Mouse (Mus musculus): ENCODE measurements around the gene Prss32. TPM values are rescaled to one million over a fixed set of nuclear protein-coding genes. Genes with fewer than 3 reads are reported as not detected.
A peak's percentile ranks its signal among the peaks of the same experiment; 100 is the strongest.

Prss32 gene
- under 1 TPM in 3 of 4 experiments, not detected in 1; 0.39 to 0.87 (median 0.66) TPM for total RNA-seq (2022)

- no peak for DNase-seq (ENCODE audit: low spot score in 2 of 2)
Measured at GRCm38 (mm10) chr17:23843812-23844273, at the start of gene Prss32, which contains the start of gene Prss41. TSS of gene Prss32 (plus strand) at chr17:23843855. TSS of gene Prss41 (minus strand) at chr17:23844172.

GRCm38 (mm10) chr17:23795323-23795722 is 48.3 kb upstream of the Prss32 start:
- no peak for DNase-seq (ENCODE audit: low spot score in 2 of 2)

GRCm38 (mm10) chr17:23797316-23797715 is 46.3 kb upstream of the Prss32 start:
- DNase-seq (ENCODE audit: low spot score in 2 of 2) = no peak

GRCm38 (mm10) chr17:23801627-23802026 is 42.0 kb upstream of the Prss32 start:
- no peak for DNase-seq (ENCODE audit: low spot score in 2 of 2)

GRCm38 (mm10) chr17:23802746-23803365 is 40.8 kb upstream of the Prss32 start:
- peak; percentile 94 to 99 for DNase-seq (ENCODE audit: low spot score in 2 of 2)

- peak in 1 of 2 experiments; percentile 66 for DNase-seq (ENCODE audit: low spot score in 2 of 2)
Measured at GRCm38 (mm10) chr17:23803366-23804041, 40.2 kb upstream of the Prss32 start.

GRCm38 (mm10) chr17:23804426-23805085 is 39.1 kb upstream of the Prss32 start:
- DNase-seq (ENCODE audit: low spot score in 2 of 2) = no peak

DNA sequence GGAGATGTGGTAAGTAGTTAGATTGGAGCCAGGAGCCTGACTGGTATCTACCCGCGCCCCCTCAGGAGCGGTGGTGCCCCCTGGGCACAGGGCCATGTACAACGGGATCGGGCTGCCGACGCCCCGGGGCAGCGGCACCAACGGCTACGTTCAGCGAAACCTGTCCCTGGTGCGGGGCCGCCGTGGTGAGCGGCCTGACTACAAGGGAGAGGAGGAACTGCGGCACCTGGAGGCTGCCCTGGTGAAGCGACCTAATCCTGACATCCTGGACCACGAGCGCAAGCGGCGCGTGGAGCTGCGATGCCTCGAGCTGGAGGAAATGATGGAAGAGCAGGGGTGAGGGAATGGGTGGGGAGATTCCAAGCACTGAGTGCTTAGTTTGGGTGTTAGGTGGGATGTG is 36.8 kb upstream of the Prss32 start:
- DNase-seq (ENCODE audit: low spot score in 2 of 2) = no peak

DNA sequence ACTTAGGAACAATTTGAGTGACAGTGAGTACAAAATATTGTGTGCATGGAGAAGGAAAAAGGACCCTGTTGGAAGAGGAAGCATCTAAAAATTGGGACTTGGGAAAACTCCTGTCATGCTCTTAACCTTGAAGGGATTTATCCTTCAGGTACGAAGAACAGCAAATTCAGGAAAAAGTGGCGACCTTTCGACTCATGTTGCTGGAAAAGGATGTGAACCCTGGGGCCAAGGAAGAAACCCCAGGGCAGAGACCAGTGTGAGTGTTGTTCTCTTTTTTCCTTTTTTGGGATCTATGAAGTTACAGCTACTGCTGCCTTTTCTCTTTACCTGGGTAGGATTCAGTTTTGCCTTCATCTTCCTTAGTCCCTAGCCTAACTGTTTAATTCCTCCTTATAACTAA is 35.7 kb upstream of the Prss32 start:
- DNase-seq (ENCODE audit: low spot score in 2 of 2) = no peak

DNA sequence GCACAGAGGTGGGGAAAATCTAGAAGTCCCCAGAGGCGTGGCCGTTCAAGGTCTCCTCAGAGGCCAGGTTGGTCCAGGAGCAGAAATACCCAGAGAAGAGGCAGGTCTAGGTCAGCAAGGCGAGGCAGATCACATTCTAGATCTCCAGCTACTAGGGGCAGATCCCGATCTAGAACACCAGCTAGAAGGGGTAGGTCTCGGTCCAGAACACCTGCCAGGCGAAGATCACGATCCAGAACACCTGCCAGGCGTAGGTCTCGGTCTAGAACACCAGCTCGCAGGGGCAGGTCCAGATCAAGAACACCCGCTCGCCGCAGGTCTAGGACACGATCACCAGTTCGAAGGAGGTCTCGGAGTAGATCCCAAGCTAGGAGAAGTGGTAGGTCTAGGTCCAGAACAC is 28.0 kb upstream of the Prss32 start:
- no peak for DNase-seq (ENCODE audit: low spot score in 2 of 2)

DNA sequence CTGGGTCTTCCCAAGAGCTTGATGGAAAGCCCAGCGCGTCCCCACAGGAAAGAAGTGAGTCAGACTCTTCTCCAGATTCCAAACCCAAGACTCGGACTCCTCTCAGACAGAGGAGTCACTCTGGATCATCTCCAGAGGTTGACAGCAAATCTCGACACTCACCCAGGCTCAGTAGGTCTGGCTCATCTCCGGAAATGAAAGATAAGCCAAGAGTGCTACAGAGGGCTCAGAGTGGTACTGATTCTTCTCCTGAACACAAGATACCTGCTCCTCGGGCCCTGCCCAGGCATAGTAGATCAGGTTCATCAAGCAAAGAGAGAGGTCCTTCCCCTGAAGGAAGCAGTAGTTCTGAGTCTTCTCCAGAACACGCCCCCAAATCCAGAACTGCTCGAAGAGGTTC is 25.1 kb upstream of the Prss32 start:
- no peak for DNase-seq (ENCODE audit: low spot score in 2 of 2)

- no peak for DNase-seq (ENCODE audit: low spot score in 2 of 2)
Measured at GRCm38 (mm10) chr17:23819235-23819634, 24.4 kb upstream of the Prss32 start.

GRCm38 (mm10) chr17:23820731-23821130 is 22.9 kb upstream of the Prss32 start:
- no peak for DNase-seq (ENCODE audit: low spot score in 2 of 2)

DNA sequence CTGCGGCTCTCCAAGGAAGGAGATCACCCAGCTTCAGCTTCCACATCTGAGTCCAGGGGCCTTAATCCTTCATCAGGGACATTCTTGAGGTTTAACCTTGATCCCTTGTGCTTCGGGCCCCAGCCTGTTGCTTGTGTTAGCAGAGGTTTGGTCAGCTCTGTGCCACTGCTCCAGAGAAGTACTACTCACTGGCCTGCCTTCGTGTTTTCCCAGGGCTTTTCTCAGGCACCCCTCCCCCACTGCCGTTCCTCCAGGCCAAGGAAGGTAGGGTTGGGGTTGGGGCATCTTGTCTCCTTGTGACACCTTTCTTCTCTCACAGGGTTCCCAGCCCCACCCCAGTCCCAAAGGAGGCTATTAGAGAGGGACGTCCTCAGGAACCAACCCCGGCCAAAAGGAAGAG is 21.6 kb upstream of the Prss32 start:
- no peak for DNase-seq (ENCODE audit: low spot score in 2 of 2)

DNA sequence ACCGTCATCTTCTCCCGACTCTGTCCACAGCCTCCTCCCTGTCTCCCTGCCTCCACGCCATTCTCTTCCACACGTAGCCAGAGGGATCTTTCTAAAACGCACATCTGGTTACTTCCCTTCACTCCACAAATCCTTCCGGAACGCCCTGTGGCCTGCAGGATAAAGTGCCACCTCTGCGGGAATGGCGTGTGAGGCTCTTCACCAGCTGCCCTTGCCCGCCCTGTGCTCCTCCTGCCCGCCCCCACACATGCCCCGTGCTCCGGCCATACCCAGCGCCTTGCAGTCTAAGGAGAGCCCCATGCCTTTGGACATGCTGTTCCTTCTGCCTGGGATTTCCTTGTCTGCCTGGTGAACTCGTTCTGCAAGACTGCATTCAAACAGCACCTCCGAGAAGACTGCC is 20.6 kb upstream of the Prss32 start:
- no peak for DNase-seq (ENCODE audit: low spot score in 2 of 2)

DNA sequence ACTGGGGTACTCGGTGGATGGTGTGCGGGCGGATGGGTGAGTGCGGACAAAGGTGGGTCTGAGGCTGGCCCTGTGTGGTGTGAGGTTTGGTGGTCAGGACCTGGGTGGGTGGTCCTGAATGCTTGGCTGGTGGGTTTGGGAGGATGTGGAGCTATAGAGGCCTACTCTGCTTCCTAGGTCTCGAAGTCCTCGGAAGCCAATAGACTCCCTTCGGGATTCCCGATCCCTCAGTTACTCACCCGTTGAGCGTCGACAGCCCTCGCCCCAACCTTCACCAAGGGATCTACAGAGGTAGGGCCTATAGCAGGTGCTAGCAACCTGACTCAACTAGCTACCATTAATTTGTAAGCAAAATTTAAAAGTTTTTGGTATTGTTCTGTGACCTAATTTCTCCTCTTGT is 20.0 kb upstream of the Prss32 start:
- no peak for DNase-seq (ENCODE audit: low spot score in 2 of 2)

- DNase-seq (ENCODE audit: low spot score in 2 of 2) = no peak
Measured at GRCm38 (mm10) chr17:23825591-23825990, 18.1 kb upstream of the Prss32 start.

DNA sequence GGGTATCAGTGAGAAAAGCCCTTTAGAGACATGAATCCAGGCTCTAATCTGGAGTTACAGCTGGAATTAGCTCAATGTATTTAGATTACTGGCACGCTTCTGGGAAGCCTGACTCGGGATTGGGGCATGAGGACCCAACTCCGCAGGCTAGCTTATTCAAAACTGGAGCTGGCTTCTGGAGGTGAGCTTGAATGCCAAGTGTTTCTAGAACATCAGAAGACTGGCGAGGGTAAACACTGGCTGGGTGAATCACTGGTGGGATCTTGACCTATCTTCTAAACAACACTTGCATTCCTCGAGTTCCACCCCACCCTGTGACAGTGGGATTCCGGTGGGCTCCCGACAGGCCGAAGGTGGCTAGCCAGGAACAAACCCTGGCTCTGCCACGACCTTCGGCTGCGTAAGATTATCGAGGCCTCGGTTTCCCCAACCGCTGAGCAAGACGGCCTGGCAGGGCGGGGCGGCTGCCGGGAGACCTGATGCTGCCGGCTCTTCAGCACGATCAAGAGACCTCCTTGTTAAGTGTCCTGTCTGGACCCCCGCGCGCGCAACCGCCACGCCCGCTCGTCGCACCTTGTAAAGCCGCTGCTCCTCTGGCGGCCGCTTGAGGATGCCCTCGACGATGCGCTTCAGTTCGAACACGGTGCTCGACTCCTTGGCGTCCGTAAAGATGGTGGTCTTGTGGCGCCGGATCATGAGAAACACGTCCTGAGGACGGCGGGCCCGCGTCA is 15.2 kb upstream of the Prss32 start:
- peak; percentile 43 to 58 for DNase-seq (ENCODE audit: low spot score in 2 of 2)

DNA sequence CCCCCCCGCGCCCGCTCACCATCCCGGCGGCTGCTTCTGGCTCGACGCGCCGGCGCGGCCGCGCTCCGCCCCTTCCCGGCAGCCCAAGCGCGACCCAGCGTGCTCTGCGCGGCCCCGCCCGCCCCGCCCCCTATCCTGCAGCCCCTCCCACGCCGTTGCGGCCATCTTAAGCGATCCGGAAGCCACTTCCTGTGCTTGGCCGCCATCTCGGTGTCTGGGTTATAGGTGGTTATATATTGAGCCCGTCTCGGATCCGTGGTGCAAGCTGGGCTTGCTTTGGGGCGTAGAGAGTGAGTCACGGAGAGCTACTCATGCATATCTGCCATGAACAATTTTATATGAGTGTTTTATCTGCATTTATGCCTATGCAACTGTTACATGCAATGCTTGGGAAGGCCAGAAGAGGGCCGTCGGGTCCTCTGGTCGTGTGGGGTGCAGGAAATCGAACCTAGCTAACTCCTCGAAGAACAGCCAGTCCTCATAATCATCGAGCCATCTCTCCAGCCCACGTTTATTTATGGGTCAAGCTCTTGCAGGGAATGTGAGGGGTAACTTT is 14.5 kb upstream of the Prss32 start, which contains the start of gene Elob:
Elob (minus strand) TSS at position 73 of the 556 bp plus-strand sequence.
- peak; percentile 81 to 88 for DNase-seq (ENCODE audit: low spot score in 2 of 2)

DNA sequence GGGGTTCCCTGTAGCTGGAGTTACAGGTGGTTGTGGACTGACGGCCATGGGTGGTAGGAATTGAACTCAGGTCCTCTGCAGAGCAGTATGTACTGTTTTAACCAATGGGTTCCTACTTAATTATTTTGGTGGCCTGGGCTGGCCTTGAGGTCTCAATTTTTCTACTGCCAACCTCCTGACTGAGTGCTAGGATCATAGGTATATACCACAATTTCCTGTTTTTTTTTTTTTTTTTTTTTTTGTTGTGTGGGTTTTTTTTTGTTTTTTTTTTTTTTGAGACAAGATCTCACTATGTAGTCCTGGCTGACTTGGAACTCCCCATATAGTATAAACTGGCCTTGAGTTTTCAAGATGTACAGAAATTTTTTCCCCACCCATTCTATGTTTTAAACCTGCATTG is 12.5 kb upstream of the Prss32 start:
- DNase-seq (ENCODE audit: low spot score in 2 of 2) = no peak

GRCm38 (mm10) chr17:23836006-23836575 is 7.6 kb upstream of the Prss32 start, which contains the start of gene Prss33:
TSS of gene Prss33 (minus strand) at chr17:23836056.
- no peak for DNase-seq (ENCODE audit: low spot score in 2 of 2)
